Mouse (Mus musculus) embryo, embryonic 10 days (tissue): ENCODE data around the gene Lrrc55.
A peak's percentile ranks its signal among the peaks of the same experiment; 100 is the strongest.

Experiments
- DNase-seq: peaks from one replicate; pipeline ENCODE4 v3.0.0-alpha.2; 2015; ENCODE audit warnings: low spot score

Gene Lrrc55

GRCm38 (mm10) chr2:85172071-85172762 lies 24.8 kb downstream of the Lrrc55 start:
- DNase-seq: no peak

- DNase-seq: no peak
Observed at GRCm38 (mm10) chr2:85168327-85168726, 28.7 kb downstream of the Lrrc55 start.

- DNase-seq: no peak
Observed at GRCm38 (mm10) chr2:85167624-85168023, 29.4 kb downstream of the Lrrc55 start.

GRCm38 (mm10) chr2:85163311-85164047 lies 33.5 kb downstream of the Lrrc55 start:
- DNase-seq: peak; percentile 68

- peak; percentile 47 for DNase-seq
Observed at GRCm38 (mm10) chr2:85161638-85162093, 35.3 kb downstream of the Lrrc55 start.

- DNase-seq: peak; percentile 42
Observed at GRCm38 (mm10) chr2:85160901-85161637, 35.9 kb downstream of the Lrrc55 start.

GRCm38 (mm10) chr2:85157382-85157781 lies 39.6 kb downstream of the Lrrc55 start:
- DNase-seq: no peak

- no peak for DNase-seq
Observed at GRCm38 (mm10) chr2:85156136-85156535, 40.9 kb downstream of the Lrrc55 start.

- no peak for DNase-seq
Observed at GRCm38 (mm10) chr2:85155334-85155733, 41.7 kb downstream of the Lrrc55 start.

- DNase-seq: no peak
Observed at GRCm38 (mm10) chr2:85151233-85151632, 45.8 kb downstream of the Lrrc55 start.

GRCm38 (mm10) chr2:85150373-85150772 lies 46.6 kb downstream of the Lrrc55 start:
- no peak for DNase-seq

- no peak for DNase-seq
Observed at GRCm38 (mm10) chr2:85147481-85147880, 49.5 kb downstream of the Lrrc55 start.

GRCm38 (mm10) chr2:85145346-85145745 lies 51.7 kb downstream of the Lrrc55 start:
- no peak for DNase-seq

GRCm38 (mm10) chr2:85144908-85145307 lies 52.1 kb downstream of the Lrrc55 start:
- DNase-seq: no peak

- DNase-seq: no peak
Observed at GRCm38 (mm10) chr2:85140833-85141232, 56.2 kb downstream of the Lrrc55 start.

- DNase-seq: no peak
Observed at GRCm38 (mm10) chr2:85139846-85140245, 57.2 kb downstream of the Lrrc55 start.

- DNase-seq: no peak
Observed at GRCm38 (mm10) chr2:85139393-85139792, 57.6 kb downstream of the Lrrc55 start.

- no peak for DNase-seq
Observed at GRCm38 (mm10) chr2:85138143-85138542, 58.9 kb downstream of the Lrrc55 start.

- no peak for DNase-seq
Observed at GRCm38 (mm10) chr2:85137601-85138140, 59.3 kb downstream of the Lrrc55 start.

- DNase-seq: no peak
Observed at GRCm38 (mm10) chr2:85136831-85137520, 60.0 kb downstream of the Lrrc55 start.

GRCm38 (mm10) chr2:85136089-85136488 lies 60.9 kb downstream of the Lrrc55 start, which contains the start of gene Aplnr:
Gene Aplnr, plus strand, starts transcription at chr2:85136225.
- DNase-seq: peak; percentile 39

- no peak for DNase-seq
Observed at GRCm38 (mm10) chr2:85135099-85135498, 61.9 kb downstream of the Lrrc55 start.
